Comparison of ENCODE assay signal across 15 mouse cellular contexts in the genomic region with DNA sequence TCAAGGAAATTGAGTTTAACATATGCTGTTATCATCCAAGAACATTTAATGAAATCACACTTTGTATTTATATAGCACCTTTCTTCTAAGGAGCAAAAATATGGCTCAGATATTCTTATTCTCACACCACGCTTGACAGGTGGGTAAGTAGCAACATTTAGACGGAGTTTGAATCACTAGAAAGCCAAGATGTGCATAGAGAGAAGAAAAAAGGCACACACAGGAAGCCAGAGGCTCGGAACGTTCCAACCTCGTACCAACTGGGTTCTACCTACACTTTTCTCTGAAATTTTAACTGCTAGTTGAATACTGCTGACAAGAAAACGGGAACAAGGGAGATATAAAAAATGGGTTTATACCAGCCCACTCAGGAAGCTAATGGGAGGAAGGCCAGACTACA.
A peak's percentile ranks its signal among the peaks of the same experiment; 100 is the strongest.
DNase-seq lines count a peak whose midpoint lies in the region; ATAC-seq lines count a peak whose summit lies in the region.
"Had no signal": no experiment of that assay in that cellular context is flagged by ENCODE, and none has a peak within 500 bp of the region (broad histone marks: within the 10 kb centered on the region; RNA-seq: fewer than 3 reads in every experiment).

No protein-coding gene starts in this region.

- peak; percentile 10 to 43 for DNase-seq in left cerebral cortex, adult 18-20 months (ENCODE audit: low spot score in 2 of 2)
- DNase-seq in left cerebral cortex, postnatal 4 days: no peak
- DNase-seq in brain, adult 2 months (ENCODE audit: low read depth, low spot score): peak; percentile 77
- DNase-seq in left cerebral cortex, adult 9 months (ENCODE audit: low spot score in 2 of 2): peak; percentile 22 to 34
- DNase-seq in telencephalon, adult 2 months (ENCODE audit: low read depth, low spot score): peak; percentile 77
- DNase-seq: adrenal gland, adult 2 months; adrenal gland, postnatal 25 days; cerebellum, adult 2 months; cerebellum, postnatal 10 days; gastrocnemius, postnatal 10 days; heart, adult 2 months; heart, postnatal 14 days had no signal

- intact Hi-C loops in left cerebral cortex, postnatal 4 days (cut with DNase I): no loop called here

- no peak for ATAC-seq in erythroblast, adult 5-6 weeks (replicated peaks; ENCODE audit: low FRiP score, poor library complexity, severe bottlenecking)
- ATAC-seq: forebrain, embryonic 14.5 days; hindbrain, postnatal 0 days had no signal
